Mouse (Mus musculus) adrenal gland, postnatal 25 days (tissue): Measurements from ENCODE around the gene BB287469. TPM values are rescaled to one million over a fixed set of nuclear protein-coding genes. Genes with fewer than 3 reads are reported as not detected.
"Not testable (repeated sequence)": the region's sequence is repeated elsewhere in the genome, so short reads cannot be mapped to it uniquely, and the experiment has no call there.

Experiments
- DNase-seq: peaks from one replicate; pipeline ENCODE4 v3.0.0; 2021; ENCODE audit warnings: mixed read lengths
- long read RNA-seq: library from polyadenylated mRNA; stranded (forward); transcript quantifications from one replicate; pipeline ENCODE4 v2.0.0, GENCODE M21; 2021
- total RNA-seq: library from RNA; stranded (reverse); gene quantifications from 2 replicates; pipeline ENCODE4 v1.2.3, GENCODE M21; 2021

Gene BB287469
- total RNA-seq, result not detected in 2 replicates
- long read RNA-seq, result 0 reads

- DNase-seq, result not testable (repeated sequence)
Observed at GRCm38 (mm10) chr12:87816277-87816676, at the start of gene BB287469. Gene BB287469, plus strand, starts transcription at chr12:87816577.

- DNase-seq, result not testable (repeated sequence)
Observed at GRCm38 (mm10) chr12:87775655-87776054, 40.7 kb upstream of the BB287469 start, which contains the start of gene Gm21319. Gene Gm21319, minus strand, starts transcription at chr12:87775755.

- not testable (repeated sequence) for DNase-seq
Observed at GRCm38 (mm10) chr12:87795212-87795611, 21.2 kb upstream of the BB287469 start, which contains the start of gene Gm21936. Gene Gm21936, plus strand, starts transcription at chr12:87795512.

GRCm38 (mm10) chr12:87797971-87798370, 18.4 kb upstream of the BB287469 start:
- DNase-seq, result not testable (repeated sequence)

DNA sequence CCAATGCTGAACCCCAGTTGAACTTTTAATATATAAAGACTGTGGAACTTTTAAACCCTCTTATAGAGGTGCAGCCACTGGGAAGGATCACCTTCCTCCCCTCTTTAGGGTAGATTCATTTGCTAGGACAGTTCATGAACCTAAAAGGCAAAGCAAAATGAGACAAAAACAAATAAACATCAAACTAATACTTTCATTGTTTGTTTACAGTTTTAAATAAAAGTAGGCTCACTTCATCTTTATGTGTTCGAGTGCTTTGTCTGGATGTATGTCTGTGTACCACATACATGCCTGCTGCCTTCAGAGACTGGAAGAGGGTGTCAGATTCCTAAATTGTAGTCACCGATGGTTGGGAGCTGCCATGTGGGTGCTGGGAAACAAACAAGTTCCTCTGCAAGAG, 25.9 kb downstream of the BB287469 start, which contains the start of gene Gm2001:
Gene Gm2001, minus strand, starts transcription at position 101 of the 400 bp plus-strand sequence.
- DNase-seq, result not testable (repeated sequence)

GRCm38 (mm10) chr12:87850657-87851056, 34.3 kb downstream of the BB287469 start:
- DNase-seq, result not testable (repeated sequence)

GRCm38 (mm10) chr12:87856067-87856466, 39.7 kb downstream of the BB287469 start:
- not testable (repeated sequence) for DNase-seq

GRCm38 (mm10) chr12:87861740-87862692, 45.6 kb downstream of the BB287469 start:
- peak; percentile 1 for DNase-seq

- peak; percentile 1 for DNase-seq
Observed at GRCm38 (mm10) chr12:87863638-87864037, 47.3 kb downstream of the BB287469 start.

GRCm38 (mm10) chr12:87864048-87864447, 47.7 kb downstream of the BB287469 start:
- DNase-seq, result not testable (repeated sequence)

Other genes starting within 250 kb of the BB287469 start
- gene Oog1, start 213.9 kb upstream of the BB287469 start, total RNA-seq, result not detected in 2 replicates
- not detected in 2 replicates for gene Gm4027, start 197.7 kb upstream of the BB287469 start, total RNA-seq
- gene Gm16381, start 172.0 kb upstream of the BB287469 start, total RNA-seq, result not detected in 2 replicates
- not detected in 2 replicates for gene Gm21319, start 40.8 kb upstream of the BB287469 start, total RNA-seq
- not detected in 2 replicates for gene Gm21936, start 21.1 kb upstream of the BB287469 start, total RNA-seq
- not detected in 2 replicates for gene Gm2001, start 25.8 kb downstream of the BB287469 start, total RNA-seq
- gene Gm2016, start 57.5 kb downstream of the BB287469 start, total RNA-seq, result not detected in 2 replicates
- not detected in 2 replicates for gene Gm2022, start 78.8 kb downstream of the BB287469 start, total RNA-seq
- gene Gm2035, start 103.3 kb downstream of the BB287469 start, total RNA-seq, result not detected in 2 replicates
- not detected in 2 replicates for gene Gm2042, start 137.5 kb downstream of the BB287469 start, total RNA-seq
- gene Gm2075, start 195.3 kb downstream of the BB287469 start, total RNA-seq, result not detected in 2 replicates
- gene Gm6803, start 202.2 kb downstream of the BB287469 start, total RNA-seq, result not detected in 2 replicates
- gene Gm2056, start 210.4 kb downstream of the BB287469 start, total RNA-seq, result not detected in 2 replicates